Mouse (Mus musculus) heart, postnatal 0 days (tissue): ENCODE measurements around the gene Rere.

Source experiments
- CTCF ChIP-seq: IDR thresholded peaks from 2 replicates; pipeline ENCODE4 v1.5.1; 2016; ENCODE audit warnings: antibody characterized with exemption, control low read depth, low read depth
- EP300 ChIP-seq: IDR thresholded peaks from 2 replicates; pipeline ENCODE4 v1.6.1; 2016; ENCODE audit warnings: antibody characterized with exemption, low read depth

- TF ChIP-seq EP300 (no peak), CTCF (no peak)
Measured at GRCm38 (mm10) chr4:150355801-150356200, 74.4 kb downstream of the Rere start.
